Mouse (Mus musculus) embryonic facial prominence, embryonic 13.5 days (tissue): ENCODE results near the gene Apopt1. TPM values are rescaled to one million over a fixed set of nuclear protein-coding genes. Genes with fewer than 3 reads are reported as not detected.
"Not testable (repeated sequence)": the region's sequence is repeated elsewhere in the genome, so short reads cannot be mapped to it uniquely, and the experiment has no call there.

ENCODE experiments used
- ATAC-seq: fragments of 200-750 bp; cut with Nextera tagmentation; 2 replicates; pipeline ENCODE4 v1.8.0; 2017; ENCODE audit warnings: low read depth; ENCODE audit not compliant: insufficient number of reproducible peaks, insufficient read depth, low FRiP score, low TSS enrichment
- H3K27ac ChIP-seq: fragments of 300-500 bp; sonication (generic); 2 replicates; pipeline ENCODE4 v1.5.1; 2015; ENCODE audit warnings: moderate library complexity, mild to moderate bottlenecking, inconsistent platforms
- H3K27me3 ChIP-seq: fragments of 300-500 bp; sonication (generic); 2 replicates; pipeline ENCODE4 v1.6.1; 2015; ENCODE audit warnings: mild to moderate bottlenecking, inconsistent platforms
- H3K36me3 ChIP-seq: fragments of 300-500 bp; sonication (generic); 2 replicates; pipeline ENCODE4 v1.6.1; 2015; ENCODE audit warnings: mild to moderate bottlenecking, inconsistent platforms
- H3K4me1 ChIP-seq: fragments of 300-500 bp; sonication (generic); 2 replicates; pipeline ENCODE4 v1.6.1; 2015; ENCODE audit warnings: inconsistent platforms
- H3K4me2 ChIP-seq: fragments of 300-500 bp; sonication (generic); 2 replicates; pipeline ENCODE4 v1.6.1; 2015; ENCODE audit warnings: moderate library complexity, mild to moderate bottlenecking, inconsistent platforms
- H3K4me3 ChIP-seq: fragments of 300-500 bp; sonication (generic); 2 replicates; pipeline ENCODE4 v1.5.1; 2015; ENCODE audit warnings: mild to moderate bottlenecking, inconsistent platforms
- H3K9ac ChIP-seq: fragments of 300-500 bp; sonication (generic); 2 replicates; pipeline ENCODE4 v1.6.1; 2015; ENCODE audit warnings: mild to moderate bottlenecking, inconsistent platforms
- H3K9me3 ChIP-seq: fragments of 300-500 bp; sonication (generic); 2 replicates; pipeline ENCODE4 v1.6.1; 2016; ENCODE audit warnings: inconsistent platforms
- WGBS: fragments of 180-500 bp; shearing (Covaris S2); methylation state at CpG from one replicate; pipeline ENCODE4 v1.1.7; 2015; ENCODE audit warnings: mixed read lengths; 5-methylcytosine and 5-hydroxymethylcytosine counted together
- polyA plus RNA-seq: library from polyadenylated mRNA; unstranded; fragments of >200 nt; fragmentation: Nextera tagmentation; extraction: Ambion mirVana; gene quantifications from 2 replicates; pipeline ENCODE4 v1.2.1, GENCODE M21; 2015

Apopt1 gene
- polyA plus RNA-seq, 1 experiment from 2014 or later = 66.0 TPM

GRCm38 (mm10) chr12:111712476-111712875 lies 585 bp upstream of the Apopt1 start:
- 1% methylated on average over 33 of the region's 33 CpGs for WGBS
- Histone ChIP-seq H3K9ac (peak overlapping the region; percentile 98), H3K4me2 (peak overlapping the region; percentile 84), H3K27me3 (no peaks in the 10 kb centered on the region), H3K4me3 (peak overlapping the region; percentile 100), H3K27ac (peak overlapping the region; percentile 80), H3K4me1 (peaks cover 17% of the 10 kb centered on the region), H3K9me3 (no peaks in the 10 kb centered on the region), H3K36me3 (peaks cover 48% of the 10 kb centered on the region)
- peak; percentile 35; the same call in 1 of the 2 replicates for ATAC-seq

- peak overlapping the region; percentile 84 for H3K4me2 ChIP-seq
- H3K36me3 ChIP-seq = peaks cover 36% of the 10 kb centered on the region
- H3K9ac ChIP-seq = peak overlapping the region; percentile 98
- H3K4me3 ChIP-seq = peak overlapping the region; percentile 100
- H3K4me1 ChIP-seq = peaks cover 27% of the 10 kb centered on the region
- not testable (repeated sequence) for H3K27ac ChIP-seq, ATAC-seq, H3K9me3 ChIP-seq, H3K27me3 ChIP-seq
- 71% methylated on average over 6 of the region's 6 CpGs for WGBS
Observed at GRCm38 (mm10) chr12:111713880-111714279, 819 bp downstream of the Apopt1 start.

GRCm38 (mm10) chr12:111716505-111716904 lies 3.4 kb downstream of the Apopt1 start:
- Histone ChIP-seq H3K36me3 (peaks cover 10% of the 10 kb centered on the region), H3K4me2 (no peak overlapping the region), H3K27ac (no peak overlapping the region), H3K9me3 (no peaks in the 10 kb centered on the region), H3K27me3 (no peaks in the 10 kb centered on the region), H3K4me1 (peaks cover 28% of the 10 kb centered on the region), H3K4me3 (no peak overlapping the region), H3K9ac (no peak overlapping the region)
- WGBS = 95% methylated on average over 7 of the region's 7 CpGs
- ATAC-seq = no peak

- peaks cover 20% of the 10 kb centered on the region for H3K4me1 ChIP-seq
- H3K27me3 ChIP-seq = no peaks in the 10 kb centered on the region
- peak overlapping the region; percentile 68 for H3K27ac ChIP-seq
- H3K9ac ChIP-seq = peak overlapping the region; percentile 51; the same call in 1 of the 2 replicates
- no peak overlapping the region for H3K4me3 ChIP-seq
- no peak for ATAC-seq
- H3K9me3 ChIP-seq = no peaks in the 10 kb centered on the region
- H3K4me2 ChIP-seq = peak overlapping the region; percentile 19; the same call in 1 of the 2 replicates
- peaks cover 12% of the 10 kb centered on the region for H3K36me3 ChIP-seq
- 22% methylated on average over 8 of the region's 8 CpGs for WGBS
Observed at GRCm38 (mm10) chr12:111718656-111719055, 5.6 kb downstream of the Apopt1 start.

GRCm38 (mm10) chr12:111720222-111720621 lies 7.2 kb downstream of the Apopt1 start:
- H3K36me3 ChIP-seq = peaks cover 27% of the 10 kb centered on the region
- ATAC-seq = no peak
- 79% methylated on average over 4 of the region's 4 CpGs for WGBS
- no peak overlapping the region for H3K27ac ChIP-seq
- 0 out of 2 replicates have a peak overlapping the region, but pooled peaks have one; percentile 16 for H3K9ac ChIP-seq
- H3K4me2 ChIP-seq = no peak overlapping the region
- no peaks in the 10 kb centered on the region for H3K27me3 ChIP-seq
- no peaks in the 10 kb centered on the region for H3K9me3 ChIP-seq
- H3K4me1 ChIP-seq = peaks cover 13% of the 10 kb centered on the region
- H3K4me3 ChIP-seq = no peak overlapping the region

GRCm38 (mm10) chr12:111722654-111723053 lies 9.6 kb downstream of the Apopt1 start:
- Histone ChIP-seq H3K4me2 (no peak overlapping the region), H3K9ac (no peak overlapping the region), H3K9me3 (no peaks in the 10 kb centered on the region), H3K4me3 (no peak overlapping the region), H3K36me3 (peaks cover 38% of the 10 kb centered on the region), H3K4me1 (peaks cover 13% of the 10 kb centered on the region), H3K27me3 (no peaks in the 10 kb centered on the region), H3K27ac (no peak overlapping the region)
- ATAC-seq = no peak
- WGBS = 73% methylated on average over 9 of the region's 9 CpGs

- H3K4me2 ChIP-seq = no peak overlapping the region
- no peaks in the 10 kb centered on the region for H3K27me3 ChIP-seq
- no peak overlapping the region for H3K27ac ChIP-seq
- H3K9ac ChIP-seq = 0 out of 2 replicates have a peak overlapping the region, but pooled peaks have one; percentile 36
- H3K4me3 ChIP-seq = no peak overlapping the region
- 52% methylated on average over 6 of the region's 6 CpGs for WGBS
- H3K4me1 ChIP-seq = 0 out of 2 replicates have a peak, but pooled peaks cover 3% of the 10 kb centered on the region
- no peaks in the 10 kb centered on the region for H3K9me3 ChIP-seq
- no peak for ATAC-seq
- H3K36me3 ChIP-seq = peaks cover 53% of the 10 kb centered on the region
Observed at GRCm38 (mm10) chr12:111724638-111725337, 11.7 kb downstream of the Apopt1 start.

GRCm38 (mm10) chr12:111725338-111726121 lies 12.5 kb downstream of the Apopt1 start:
- Histone ChIP-seq H3K36me3 (peaks cover 55% of the 10 kb centered on the region), H3K4me3 (no peak overlapping the region), H3K9me3 (no peaks in the 10 kb centered on the region), H3K4me1 (no peaks in the 10 kb centered on the region), H3K27ac (no peak overlapping the region), H3K27me3 (no peaks in the 10 kb centered on the region), H3K9ac (peak overlapping the region; percentile 54), H3K4me2 (no peak overlapping the region)
- no peak for ATAC-seq
- 60% methylated on average over 12 of the region's 12 CpGs for WGBS

GRCm38 (mm10) chr12:111726122-111726463 lies 13.0 kb downstream of the Apopt1 start:
- no peak overlapping the region for H3K27ac ChIP-seq
- H3K4me1 ChIP-seq = no peaks in the 10 kb centered on the region
- no peak overlapping the region for H3K4me2 ChIP-seq
- no peaks in the 10 kb centered on the region for H3K27me3 ChIP-seq
- peak overlapping the region; percentile 54 for H3K9ac ChIP-seq
- no peaks in the 10 kb centered on the region for H3K9me3 ChIP-seq
- H3K36me3 ChIP-seq = peaks cover 55% of the 10 kb centered on the region
- ATAC-seq = no peak
- H3K4me3 ChIP-seq = no peak overlapping the region
- 46% methylated on average over 4 of the region's 4 CpGs for WGBS

- H3K27ac ChIP-seq = no peak overlapping the region
- H3K9me3 ChIP-seq = no peaks in the 10 kb centered on the region
- WGBS = 98% methylated on average over 1 of the region's 1 CpGs
- no peak for ATAC-seq
- H3K4me3 ChIP-seq = no peak overlapping the region
- no peak overlapping the region for H3K4me2 ChIP-seq
- no peak overlapping the region for H3K9ac ChIP-seq
- H3K27me3 ChIP-seq = no peaks in the 10 kb centered on the region
- peaks cover 63% of the 10 kb centered on the region for H3K36me3 ChIP-seq
- 0 out of 2 replicates have a peak, but pooled peaks cover 8% of the 10 kb centered on the region for H3K4me1 ChIP-seq
Observed at GRCm38 (mm10) chr12:111727956-111728355, 14.9 kb downstream of the Apopt1 start.

- WGBS = 32% methylated on average over 30 of the region's 30 CpGs
- H3K9ac ChIP-seq = peak overlapping the region; percentile 57
- H3K27me3 ChIP-seq = no peaks in the 10 kb centered on the region
- peaks cover 38% of the 10 kb centered on the region for H3K36me3 ChIP-seq
- no peak overlapping the region for H3K27ac ChIP-seq
- 0 out of 2 replicates have a peak, but pooled peaks cover 8% of the 10 kb centered on the region for H3K4me1 ChIP-seq
- peak; percentile 78 for ATAC-seq
- peak overlapping the region; percentile 17 for H3K4me3 ChIP-seq
- peak overlapping the region; percentile 47 for H3K4me2 ChIP-seq
- no peaks in the 10 kb centered on the region for H3K9me3 ChIP-seq
Observed at GRCm38 (mm10) chr12:111731822-111732807, 19.1 kb downstream of the Apopt1 start.
